Mouse (Mus musculus): ENCODE data around the gene Usp24. TPM values are rescaled to one million over a fixed set of nuclear protein-coding genes. Genes with fewer than 3 reads are reported as not detected.

Gene Usp24
- total and polyA plus RNA-seq, 3 experiments: 13.0 to 25.7 (median 13.9) TPM

DNA sequence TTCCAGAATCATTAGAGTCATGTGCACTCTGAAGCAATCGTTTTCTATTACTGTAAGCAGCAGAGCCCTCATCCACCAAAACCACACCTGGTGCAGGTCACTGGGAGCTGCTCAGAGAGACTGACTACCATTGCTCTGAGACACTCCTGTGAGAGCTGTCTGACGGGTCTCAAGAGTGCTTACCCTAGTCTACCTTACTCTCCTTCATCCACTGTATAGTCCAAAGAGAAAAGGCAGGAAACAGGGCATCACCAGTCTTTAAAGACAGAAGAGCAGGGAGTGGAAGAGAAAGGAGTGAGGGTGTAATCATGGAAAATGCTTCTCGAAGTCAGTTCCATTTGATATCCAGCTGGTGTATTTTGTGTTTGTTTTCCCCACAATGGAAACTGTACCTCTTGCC, 103.2 kb downstream of the Usp24 start:
- H3K4me1 ChIP-seq (ENCODE audit: control insufficient read depth in 1 of 2, insufficient read depth in 2 of 2): no peaks in the 10 kb centered on the region
- no peak overlapping the region for H3K27ac ChIP-seq (ENCODE audit: insufficient read depth, low read depth)
- H3K36me3 ChIP-seq (replicated peaks in 1 of 2; ENCODE audit: control insufficient read depth in 1 of 2, insufficient read depth in 1 of 2, low read length in 1 of 2): peaks cover 43 to 83% of the 10 kb centered on the region in 2 experiments
- DNase-seq (ENCODE audit: extremely low read depth): no peak
- TF ChIP-seq HCFC1 (IDR thresholded peaks at IDR 0.05; ENCODE audit: low read depth, low read length) (no peak), POLR2A (IDR thresholded peaks at IDR 0.05; ENCODE audit: low read depth, low read length) (no peak), IRF4 (IDR thresholded peaks at IDR 0.05; ENCODE audit: low read depth, low read length) (no peak), E2F4 (IDR thresholded peaks at IDR 0.05; ENCODE audit: insufficient replicate concordance, low read depth, low read length) (no peak), RCOR1 (conservative IDR thresholded peaks at IDR 0.05; ENCODE audit: low read depth, low read length) (no peak), MAX (IDR thresholded peaks at IDR 0.05; ENCODE audit: low read length) (no peak), BHLHE40 (IDR thresholded peaks at IDR 0.05; ENCODE audit: low read depth, low read length) (no peak), MAZ (IDR thresholded peaks at IDR 0.05; ENCODE audit: low read depth, low read length) (no peak), ZKSCAN1 (IDR thresholded peaks at IDR 0.05; ENCODE audit: borderline replicate concordance, low read depth, low read length) (no peak), RAD21 (IDR thresholded peaks at IDR 0.05; ENCODE audit: low read depth, low read length) (no peak), NELFE (IDR thresholded peaks at IDR 0.05; ENCODE audit: low read depth, low read length) (no peak), ETS1 (conservative IDR thresholded peaks at IDR 0.05; ENCODE audit: low read depth, low read length) (no peak), ZMIZ1 (IDR thresholded peaks at IDR 0.05; ENCODE audit: low read depth, low read length) (no peak), TBP (conservative IDR thresholded peaks at IDR 0.05; ENCODE audit: low read depth, low read length) (no peak), POLR2AphosphoS2 (IDR thresholded peaks at IDR 0.05; ENCODE audit: low read depth, low read length) (no peak)
- H3K9ac ChIP-seq (ENCODE audit: insufficient read depth, low read depth): no peak overlapping the region
- dilution Hi-C loops (cut with MboI; ENCODE audit: extremely low pct_ligation_motif_present, extremely low pct_unique_long_range_greater_than_20kb, low sequenced_read_pairs): no loop called here
- no peaks in the 10 kb centered on the region for H3K79me2 ChIP-seq (replicated peaks; ENCODE audit: control insufficient read depth, extremely low read depth, insufficient read depth, poor library complexity, severe bottlenecking)
- no peak overlapping the region for H3K4me3 ChIP-seq (replicated peaks in 1 of 3; ENCODE audit: low read depth in 2 of 3, low read length in 2 of 3, poor library complexity in 1 of 3)
- no peak overlapping the region for H3K4me2 ChIP-seq (ENCODE audit: insufficient read depth, low read depth, poor library complexity, severe bottlenecking)
- no peaks in the 10 kb centered on the region for H3K27me3 ChIP-seq (replicated peaks)
- in situ Hi-C loops (cut with MboI; ENCODE audit: low pct_ligation_motif_present, low pct_unique_long_range_greater_than_20kb, low sequenced_read_pairs): no loop called here
- H3K9me3 ChIP-seq (replicated peaks; ENCODE audit: low read length): no peaks in the 10 kb centered on the region

DNA sequence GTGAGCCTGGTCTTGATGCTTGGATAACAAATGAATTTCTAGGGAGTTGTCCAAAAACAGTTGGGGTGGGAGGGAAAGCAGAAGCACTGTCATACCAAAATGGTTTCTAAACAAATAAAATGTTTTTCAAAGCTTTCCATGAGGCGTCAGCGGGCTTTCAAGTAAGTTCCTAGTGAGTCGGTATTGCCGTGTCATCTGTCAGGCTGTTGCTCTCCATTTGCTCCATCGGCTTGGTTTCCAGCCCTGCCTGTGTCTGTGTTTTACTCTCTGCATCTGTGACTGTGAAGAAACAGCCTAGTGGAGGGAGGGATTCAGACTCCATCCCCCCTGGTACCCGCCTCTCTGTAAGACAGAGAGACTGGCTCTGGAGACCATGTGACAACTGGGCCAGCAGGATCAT, 103.8 kb downstream of the Usp24 start:
- dilution Hi-C loops (cut with MboI; ENCODE audit: extremely low pct_ligation_motif_present, extremely low pct_unique_long_range_greater_than_20kb, low sequenced_read_pairs): no loop called here
- Histone ChIP-seq H3K27me3 (replicated peaks) (no peaks in the 10 kb centered on the region), H3K9me3 (replicated peaks; ENCODE audit: low read length) (no peaks in the 10 kb centered on the region), H3K4me1 (ENCODE audit: control insufficient read depth in 1 of 2, insufficient read depth in 2 of 2) (no peaks in the 10 kb centered on the region), H3K79me2 (replicated peaks; ENCODE audit: control insufficient read depth, extremely low read depth, insufficient read depth, poor library complexity, severe bottlenecking) (no peaks in the 10 kb centered on the region), H3K27ac (ENCODE audit: insufficient read depth, low read depth) (no peak overlapping the region), H3K9ac (ENCODE audit: insufficient read depth, low read depth) (no peak overlapping the region), H3K4me2 (ENCODE audit: insufficient read depth, low read depth, poor library complexity, severe bottlenecking) (no peak overlapping the region), H3K36me3 (replicated peaks in 1 of 2; ENCODE audit: control insufficient read depth in 1 of 2, insufficient read depth in 1 of 2, low read length in 1 of 2) (peaks cover 46 to 85% of the 10 kb centered on the region in 2 experiments), H3K4me3 (replicated peaks in 1 of 3; ENCODE audit: low read depth in 2 of 3, low read length in 2 of 3, poor library complexity in 1 of 3) (no peak overlapping the region)
- TF ChIP-seq HCFC1 (IDR thresholded peaks at IDR 0.05; ENCODE audit: low read depth, low read length) (no peak), CHD1 (IDR thresholded peaks at IDR 0.05; ENCODE audit: low read depth, low read length) (no peak)
- no peak for DNase-seq (ENCODE audit: extremely low read depth)
- in situ Hi-C loops (cut with MboI; ENCODE audit: low pct_ligation_motif_present, low pct_unique_long_range_greater_than_20kb, low sequenced_read_pairs): no loop called here
